Mouse (Mus musculus): ENCODE measurements at regions not wholly inside any gene's neighbourhood (a gene's known extent, or its start where the extent isn't known, plus 50 kb on each side); places are given as distances from the start of the nearest gene placed in this dataset.
"Not testable (repeated sequence)": the region's sequence is repeated elsewhere in the genome, so short reads cannot be mapped to it uniquely, and the experiment has no call there.

- H3K9ac ChIP-seq (ENCODE audit: low read length) = no peak overlapping the region
- no peaks in the 10 kb centered on the region for H3K9me3 ChIP-seq (ENCODE audit: control insufficient read depth, low read length)
- WGBS = 81% methylated on average over 5 of the region's 5 CpGs
- TF ChIP-seq EP300 (optimal IDR thresholded peaks at IDR 0.05) = no peak
- TF ChIP-seq CTCF (IDR thresholded peaks at IDR 0.05; ENCODE audit: low read depth) = no peak
- no peaks in the 10 kb centered on the region for H3K4me1 ChIP-seq (replicated peaks; ENCODE audit: control insufficient read depth, insufficient read depth)
- no peak overlapping the region for H3K4me3 ChIP-seq (ENCODE audit: low read depth, low read length)
- no peaks in the 10 kb centered on the region for H3K27me3 ChIP-seq (ENCODE audit: control insufficient read depth, insufficient read depth, low read length)
- H3K4me2 ChIP-seq (replicated peaks; ENCODE audit: low read depth) = no peak overlapping the region
- no peak overlapping the region for H3K27ac ChIP-seq (replicated peaks)
- no peaks in the 10 kb centered on the region for H3K36me3 ChIP-seq (ENCODE audit: control insufficient read depth, insufficient read depth, low read length)
- no peak for ATAC-seq (ENCODE audit: low FRiP score, low TSS enrichment)
- no peak for DNase-seq (ENCODE audit: low spot score)
Observed at GRCm38 (mm10) chr11:7796373-7796772, 582.6 kb upstream of the Igfbp3 start.

DNA sequence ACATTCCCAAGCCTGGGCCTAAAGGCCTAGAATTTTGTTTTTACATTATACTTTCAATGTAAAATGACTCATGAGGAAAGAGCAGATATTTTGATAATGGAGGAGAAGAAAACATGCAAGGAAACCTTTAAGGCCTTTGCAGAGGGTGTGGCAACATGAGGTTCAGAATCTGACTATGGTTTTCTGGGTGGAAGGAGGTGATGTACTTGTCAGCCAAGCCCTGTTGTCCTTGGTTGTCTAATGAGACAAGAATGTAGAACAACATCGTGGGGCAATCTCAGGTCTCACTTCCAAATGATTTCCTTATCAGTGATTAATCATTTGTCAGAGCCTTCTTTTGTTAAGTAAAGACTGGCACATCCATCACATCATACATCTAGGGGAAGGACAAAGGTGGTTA is 580.5 kb upstream of the Igfbp3 start:
- Histone ChIP-seq H3K4me2 (replicated peaks; ENCODE audit: low read depth) (no peak overlapping the region), H3K27ac (replicated peaks) (no peak overlapping the region), H3K4me1 (replicated peaks; ENCODE audit: control insufficient read depth, insufficient read depth) (no peaks in the 10 kb centered on the region), H3K36me3 (ENCODE audit: control insufficient read depth, insufficient read depth, low read length) (no peaks in the 10 kb centered on the region), H3K9ac (ENCODE audit: low read length) (no peak overlapping the region), H3K9me3 (ENCODE audit: control insufficient read depth, low read length) (no peaks in the 10 kb centered on the region), H3K4me3 (ENCODE audit: low read depth, low read length) (no peak overlapping the region), H3K27me3 (ENCODE audit: control insufficient read depth, insufficient read depth, low read length) (no peaks in the 10 kb centered on the region)
- TF ChIP-seq EP300 (optimal IDR thresholded peaks at IDR 0.05) (peak; percentile 74), CTCF (IDR thresholded peaks at IDR 0.05; ENCODE audit: low read depth) (no peak)
- ATAC-seq (ENCODE audit: low FRiP score, low TSS enrichment) (peak; percentile 75; the same call in 1 of the 2 replicates), DNase-seq (ENCODE audit: low spot score) (no peak)
- 6% methylated on average over 1 of the region's 1 CpGs for WGBS

DNA sequence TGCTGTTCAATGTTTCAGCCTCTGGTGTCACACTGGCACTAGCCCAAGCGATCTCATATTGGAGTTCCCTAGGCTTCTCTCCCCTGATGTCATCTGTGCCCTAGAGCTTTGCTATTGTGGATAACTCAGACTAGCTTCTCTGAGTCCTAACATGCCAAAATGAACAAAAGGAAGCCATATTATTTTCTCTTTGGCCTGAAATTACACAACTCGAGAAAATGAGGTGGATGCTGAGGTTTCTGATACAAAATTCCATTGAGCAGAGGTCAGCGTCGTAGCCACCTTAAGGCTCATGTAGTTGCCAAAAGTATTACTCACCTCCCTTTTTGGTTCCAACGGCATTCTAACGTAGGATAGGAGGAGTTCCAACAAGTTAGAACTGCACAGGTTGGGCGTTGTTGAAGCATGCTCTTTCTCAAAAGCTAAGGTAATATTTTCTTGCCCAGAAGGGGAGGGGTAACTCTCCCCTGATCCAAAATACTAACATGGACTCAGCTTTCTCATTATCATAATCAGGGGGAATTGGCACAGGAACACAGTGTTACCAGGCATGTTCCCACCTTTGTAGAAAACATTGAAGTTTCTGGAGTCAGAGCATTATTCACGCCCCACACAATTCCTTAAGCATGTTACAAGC is 566.9 kb upstream of the Igfbp3 start:
- H3K4me2 ChIP-seq (replicated peaks; ENCODE audit: low read depth) = no peak overlapping the region
- H3K27ac ChIP-seq (replicated peaks) = no peak overlapping the region
- TF ChIP-seq CTCF (IDR thresholded peaks at IDR 0.05; ENCODE audit: low read depth) = no peak
- TF ChIP-seq EP300 (optimal IDR thresholded peaks at IDR 0.05) = no peak
- H3K9me3 ChIP-seq (ENCODE audit: control insufficient read depth, low read length) = no peaks in the 10 kb centered on the region
- H3K36me3 ChIP-seq (ENCODE audit: control insufficient read depth, insufficient read depth, low read length) = no peaks in the 10 kb centered on the region
- no peak overlapping the region for H3K4me3 ChIP-seq (ENCODE audit: low read depth, low read length)
- DNase-seq (ENCODE audit: low spot score) = no peak
- no peaks in the 10 kb centered on the region for H3K27me3 ChIP-seq (ENCODE audit: control insufficient read depth, insufficient read depth, low read length)
- H3K4me1 ChIP-seq (replicated peaks; ENCODE audit: control insufficient read depth, insufficient read depth) = no peaks in the 10 kb centered on the region
- H3K9ac ChIP-seq (ENCODE audit: low read length) = no peak overlapping the region
- WGBS = 65% methylated on average over 8 of the region's 8 CpGs
- ATAC-seq (ENCODE audit: low FRiP score, low TSS enrichment) = no peak

DNA sequence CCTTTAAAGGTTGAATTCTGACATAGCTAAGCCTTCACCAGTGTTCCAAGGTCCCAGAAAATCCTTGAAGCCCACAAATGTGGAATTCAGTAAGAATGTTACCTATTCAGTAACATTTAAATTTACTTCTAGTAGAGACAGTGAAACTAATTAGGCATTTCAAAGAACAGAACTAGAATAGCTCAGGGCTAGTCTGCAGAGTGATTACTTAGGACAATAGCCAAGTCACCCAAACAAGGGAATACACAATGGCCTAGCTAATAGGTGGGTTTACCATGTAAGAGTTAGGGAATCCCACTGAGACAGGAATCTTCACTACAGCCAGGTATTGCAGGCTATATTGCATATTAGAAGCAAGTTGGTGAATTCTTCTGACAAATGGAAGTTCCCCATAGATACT is 561.6 kb upstream of the Igfbp3 start:
- H3K36me3 ChIP-seq (ENCODE audit: control insufficient read depth, insufficient read depth, low read length); H3K4me1 ChIP-seq (replicated peaks; ENCODE audit: control insufficient read depth, insufficient read depth); H3K4me2 ChIP-seq (replicated peaks; ENCODE audit: low read depth); H3K9ac ChIP-seq (ENCODE audit: low read length); H3K9me3 ChIP-seq (ENCODE audit: control insufficient read depth, low read length); DNase-seq (ENCODE audit: low spot score); H3K27ac ChIP-seq (replicated peaks); H3K27me3 ChIP-seq (ENCODE audit: control insufficient read depth, insufficient read depth, low read length); H3K4me3 ChIP-seq (ENCODE audit: low read depth, low read length); ATAC-seq (ENCODE audit: low FRiP score, low TSS enrichment): not testable (repeated sequence)

- H3K27me3 ChIP-seq (ENCODE audit: control insufficient read depth, insufficient read depth, low read length) = no peaks in the 10 kb centered on the region
- H3K27ac ChIP-seq (replicated peaks) = no peak overlapping the region
- no peak overlapping the region for H3K4me3 ChIP-seq (ENCODE audit: low read depth, low read length)
- WGBS = 23% methylated on average over 1 of the region's 1 CpGs
- no peaks in the 10 kb centered on the region for H3K9me3 ChIP-seq (ENCODE audit: control insufficient read depth, low read length)
- H3K4me2 ChIP-seq (replicated peaks; ENCODE audit: low read depth) = no peak overlapping the region
- ATAC-seq (ENCODE audit: low FRiP score, low TSS enrichment) = no peak
- H3K36me3 ChIP-seq (ENCODE audit: control insufficient read depth, insufficient read depth, low read length) = no peaks in the 10 kb centered on the region
- H3K9ac ChIP-seq (ENCODE audit: low read length) = no peak overlapping the region
- TF ChIP-seq EP300 (optimal IDR thresholded peaks at IDR 0.05) = no peak
- no peak for TF ChIP-seq CTCF (IDR thresholded peaks at IDR 0.05; ENCODE audit: low read depth)
- DNase-seq (ENCODE audit: low spot score) = no peak
- H3K4me1 ChIP-seq (replicated peaks; ENCODE audit: control insufficient read depth, insufficient read depth) = no peaks in the 10 kb centered on the region
Observed at GRCm38 (mm10) chr11:7765303-7765702, 551.6 kb upstream of the Igfbp3 start.

- 63% methylated on average over 6 of the region's 6 CpGs for WGBS
- H3K4me1 ChIP-seq (replicated peaks; ENCODE audit: control insufficient read depth, insufficient read depth) = no peaks in the 10 kb centered on the region
- no peak for ATAC-seq (ENCODE audit: low FRiP score, low TSS enrichment)
Observed at GRCm38 (mm10) chr11:7758862-7759467, 545.2 kb upstream of the Igfbp3 start.

More at GRCm38 (mm10) chr11:7758862-7759467, 545.2 kb upstream of the Igfbp3 start:
- no peak for DNase-seq (ENCODE audit: low spot score)
- TF ChIP-seq CTCF (IDR thresholded peaks at IDR 0.05; ENCODE audit: low read depth) (no peak), EP300 (optimal IDR thresholded peaks at IDR 0.05) (no peak)
- H3K4me3 ChIP-seq (ENCODE audit: low read depth, low read length) = no peak overlapping the region
- no peak overlapping the region for H3K27ac ChIP-seq (replicated peaks)
- no peak overlapping the region for H3K4me2 ChIP-seq (replicated peaks; ENCODE audit: low read depth)
- H3K9me3 ChIP-seq (ENCODE audit: control insufficient read depth, low read length) = no peaks in the 10 kb centered on the region
- H3K9ac ChIP-seq (ENCODE audit: low read length) = no peak overlapping the region
- H3K27me3 ChIP-seq (ENCODE audit: control insufficient read depth, insufficient read depth, low read length) = no peaks in the 10 kb centered on the region
- no peaks in the 10 kb centered on the region for H3K36me3 ChIP-seq (ENCODE audit: control insufficient read depth, insufficient read depth, low read length)
